Mouse (Mus musculus): ENCODE measurements around the gene Ssbp3. TPM values are rescaled to one million over a fixed set of nuclear protein-coding genes. Genes with fewer than 3 reads are reported as not detected.
A peak's percentile ranks its signal among the peaks of the same experiment; 100 is the strongest.

The Ssbp3 gene
- polyA plus RNA-seq, 1 experiment, result not detected

- Histone ChIP-seq H3K27ac (ENCODE audit: insufficient read depth, low read depth, low read length) (no peak overlapping the region), H3K4me1 (ENCODE audit: control insufficient read depth, insufficient read depth, low read length) (peaks cover 23% of the 10 kb centered on the region), H3K4me3 (ENCODE audit: insufficient read depth, low read depth, low read length) (no peak overlapping the region)
- no peak for TF ChIP-seq CTCF (IDR thresholded peaks at IDR 0.05; ENCODE audit: insufficient read depth, low read depth, low read length)
- no peak for TF ChIP-seq POLR2A (IDR thresholded peaks at IDR 0.05; ENCODE audit: insufficient read depth, low read depth, low read length)
- 93% methylated on average over 7 of the region's 7 CpGs for WGBS
Observed at GRCm38 (mm10) chr4:106981385-106982103, 71.0 kb downstream of the Ssbp3 start.

- WGBS, result 88% methylated on average over 4 of the region's 4 CpGs
- peaks cover 15% of the 10 kb centered on the region for H3K4me1 ChIP-seq (ENCODE audit: control insufficient read depth, insufficient read depth, low read length)
- TF ChIP-seq CTCF (IDR thresholded peaks at IDR 0.05; ENCODE audit: insufficient read depth, low read depth, low read length) (no peak), POLR2A (IDR thresholded peaks at IDR 0.05; ENCODE audit: insufficient read depth, low read depth, low read length) (no peak)
Observed at GRCm38 (mm10) chr4:106982344-106983121, 72.0 kb downstream of the Ssbp3 start.

GRCm38 (mm10) chr4:106983908-106984515 lies 73.5 kb downstream of the Ssbp3 start:
- WGBS, result 79% methylated on average over 7 of the region's 7 CpGs
- H3K27ac ChIP-seq (ENCODE audit: insufficient read depth, low read depth, low read length), result no peak overlapping the region
- TF ChIP-seq POLR2A (IDR thresholded peaks at IDR 0.05; ENCODE audit: insufficient read depth, low read depth, low read length), result no peak
- no peak for TF ChIP-seq CTCF (IDR thresholded peaks at IDR 0.05; ENCODE audit: insufficient read depth, low read depth, low read length)
- H3K4me3 ChIP-seq (ENCODE audit: insufficient read depth, low read depth, low read length), result no peak overlapping the region
- peaks cover 12% of the 10 kb centered on the region for H3K4me1 ChIP-seq (ENCODE audit: control insufficient read depth, insufficient read depth, low read length)

More at GRCm38 (mm10) chr4:106982344-106983121, 72.0 kb downstream of the Ssbp3 start:
- Histone ChIP-seq H3K27ac (ENCODE audit: insufficient read depth, low read depth, low read length) (no peak overlapping the region), H3K4me3 (ENCODE audit: insufficient read depth, low read depth, low read length) (no peak overlapping the region)

DNA sequence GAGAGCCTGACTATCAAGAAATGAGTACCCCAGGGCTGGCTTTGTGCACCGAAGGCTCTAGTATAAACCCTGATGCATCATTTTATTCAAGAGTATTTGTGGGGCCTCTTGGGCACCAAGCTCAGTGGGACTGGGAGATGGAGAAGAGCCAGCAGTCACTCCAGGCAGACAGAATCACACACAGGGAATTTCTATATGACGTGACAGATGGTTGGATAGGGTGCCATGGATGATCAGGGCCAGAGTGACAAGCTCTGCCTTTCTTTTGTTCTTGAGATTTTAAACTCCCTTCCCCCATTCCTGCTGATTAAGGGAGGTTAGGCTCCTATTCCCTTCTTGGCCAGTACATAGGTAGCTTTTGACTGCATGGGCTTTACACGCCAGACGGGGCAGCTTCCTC lies 74.8 kb downstream of the Ssbp3 start:
- no peak for TF ChIP-seq POLR2A (IDR thresholded peaks at IDR 0.05; ENCODE audit: insufficient read depth, low read depth, low read length)
- no peak for TF ChIP-seq CTCF (IDR thresholded peaks at IDR 0.05; ENCODE audit: insufficient read depth, low read depth, low read length)
- peaks cover 12% of the 10 kb centered on the region for H3K4me1 ChIP-seq (ENCODE audit: control insufficient read depth, insufficient read depth, low read length)
- no peak overlapping the region for H3K27ac ChIP-seq (ENCODE audit: insufficient read depth, low read depth, low read length)
- 93% methylated on average over 4 of the region's 4 CpGs for WGBS
- no peak overlapping the region for H3K4me3 ChIP-seq (ENCODE audit: insufficient read depth, low read depth, low read length)

- H3K27ac ChIP-seq (ENCODE audit: insufficient read depth, low read depth, low read length), result no peak overlapping the region
- TF ChIP-seq POLR2A (IDR thresholded peaks at IDR 0.05; ENCODE audit: insufficient read depth, low read depth, low read length) (no peak), CTCF (IDR thresholded peaks at IDR 0.05; ENCODE audit: insufficient read depth, low read depth, low read length) (no peak)
- no peak overlapping the region for H3K4me3 ChIP-seq (ENCODE audit: insufficient read depth, low read depth, low read length)
- WGBS, result 83% methylated on average over 15 of the region's 15 CpGs
- peaks cover 12% of the 10 kb centered on the region for H3K4me1 ChIP-seq (ENCODE audit: control insufficient read depth, insufficient read depth, low read length)
Observed at GRCm38 (mm10) chr4:106985899-106986832, 75.7 kb downstream of the Ssbp3 start.

- peaks cover 12% of the 10 kb centered on the region for H3K4me1 ChIP-seq (ENCODE audit: control insufficient read depth, insufficient read depth, low read length)
- WGBS, result 59% methylated on average over 7 of the region's 7 CpGs
- no peak overlapping the region for H3K4me3 ChIP-seq (ENCODE audit: insufficient read depth, low read depth, low read length)
- no peak overlapping the region for H3K27ac ChIP-seq (ENCODE audit: insufficient read depth, low read depth, low read length)
- peak; percentile 38; the same call in 1 of the 2 replicates for TF ChIP-seq CTCF (IDR thresholded peaks at IDR 0.05; ENCODE audit: insufficient read depth, low read depth, low read length)
- TF ChIP-seq POLR2A (IDR thresholded peaks at IDR 0.05; ENCODE audit: insufficient read depth, low read depth, low read length), result no peak
Observed at GRCm38 (mm10) chr4:106987725-106988364, 77.3 kb downstream of the Ssbp3 start.

GRCm38 (mm10) chr4:106988886-106989225 lies 78.4 kb downstream of the Ssbp3 start:
- no peak overlapping the region for H3K4me3 ChIP-seq (ENCODE audit: insufficient read depth, low read depth, low read length)
- H3K27ac ChIP-seq (ENCODE audit: insufficient read depth, low read depth, low read length), result no peak overlapping the region
- peaks cover 8% of the 10 kb centered on the region for H3K4me1 ChIP-seq (ENCODE audit: control insufficient read depth, insufficient read depth, low read length)
- TF ChIP-seq POLR2A (IDR thresholded peaks at IDR 0.05; ENCODE audit: insufficient read depth, low read depth, low read length), result no peak
- TF ChIP-seq CTCF (IDR thresholded peaks at IDR 0.05; ENCODE audit: insufficient read depth, low read depth, low read length), result no peak
- 84% methylated on average over 6 of the region's 6 CpGs for WGBS
